Mouse (Mus musculus) thymus, adult 2 months (tissue): Measurements from ENCODE around the gene Acvr2a.

Source experiments
- CTCF ChIP-seq: fragments of 200-500 bp; IDR thresholded peaks from 2 replicates; pipeline ENCODE4 v1.5.1; 2012; ENCODE audit warnings: mild to moderate bottlenecking, control low read depth, low read length, moderate library complexity, borderline replicate concordance; ENCODE audit not compliant: control insufficient read depth, poor library complexity, insufficient read depth; ENCODE audit errors: extremely low read depth
- POLR2A ChIP-seq: fragments of 200-500 bp; IDR thresholded peaks from 2 replicates; pipeline ENCODE4 v1.6.1; 2012; ENCODE audit warnings: mild to moderate bottlenecking, low read length, control low read depth, moderate library complexity; ENCODE audit not compliant: control insufficient read depth, poor library complexity, insufficient read depth; ENCODE audit errors: extremely low read depth

- TF ChIP-seq POLR2A (no peak), CTCF (no peak)
These were observed 54.4 kb downstream of the Acvr2a start for GRCm38 (mm10) chr2:48868199-48868913.
